Mouse (Mus musculus): ENCODE measurements around the gene Ahcy. TPM values are rescaled to one million over a fixed set of nuclear protein-coding genes. Genes with fewer than 3 reads are reported as not detected.
A peak's percentile ranks its signal among the peaks of the same experiment; 100 is the strongest.
"Not testable (repeated sequence)": the region's sequence is repeated elsewhere in the genome, so short reads cannot be mapped to it uniquely, and the experiment has no call there.

Ahcy gene
- total RNA-seq, 2 experiments from 2014 or later: 75.1 to 88.2 TPM

DNA sequence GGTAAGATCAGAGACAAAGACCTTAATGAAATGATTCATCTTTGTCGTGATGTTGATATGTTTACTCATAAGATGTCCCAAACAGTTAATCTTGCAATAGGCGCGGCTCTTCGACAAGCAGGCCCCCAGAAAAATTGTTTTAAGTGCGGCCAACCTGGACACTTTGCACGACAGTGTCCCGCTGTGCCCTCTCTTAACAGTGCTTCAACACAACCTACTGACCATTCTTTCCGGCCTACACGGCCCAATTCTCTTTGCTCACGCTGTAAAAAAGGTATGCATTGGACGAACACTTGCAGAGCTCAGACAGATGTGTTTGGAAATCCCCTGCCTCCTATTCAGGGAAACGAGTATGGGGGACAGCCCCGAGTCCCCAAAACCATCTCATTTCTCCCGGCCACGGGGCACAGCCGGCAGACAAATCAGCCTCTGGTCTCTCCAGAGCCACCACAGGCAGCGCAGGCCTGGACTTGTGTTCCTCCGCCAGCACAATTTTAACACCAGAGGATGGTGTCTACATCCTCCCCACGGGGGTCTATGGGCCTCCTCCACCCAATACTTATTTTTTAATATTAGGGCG, 54.0 kb downstream of the Ahcy start:
- not testable (repeated sequence) for DNase-seq (ENCODE audit: low spot score in 2 of 2)

DNA sequence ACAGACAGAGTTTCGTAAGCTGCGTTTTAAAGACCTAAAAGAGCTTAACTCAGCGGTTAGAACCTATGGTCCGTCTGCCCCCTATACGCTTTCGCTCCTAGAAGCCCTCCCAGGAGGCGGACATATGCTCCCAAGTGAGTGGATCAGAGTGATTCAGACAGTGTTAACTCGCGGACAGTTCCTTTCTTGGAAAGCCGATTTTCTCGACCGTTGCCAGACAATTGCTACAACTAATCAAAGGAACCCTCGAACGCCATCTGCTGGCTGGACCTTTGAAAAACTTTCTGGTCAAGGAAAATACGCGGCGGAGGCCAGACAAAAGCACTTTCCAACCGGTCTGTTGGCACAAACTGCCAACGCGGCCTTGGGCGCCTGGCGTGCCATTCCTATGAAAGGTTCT, 54.6 kb downstream of the Ahcy start:
- DNase-seq (ENCODE audit: low spot score in 2 of 2): peak; percentile 91 to 96

DNA sequence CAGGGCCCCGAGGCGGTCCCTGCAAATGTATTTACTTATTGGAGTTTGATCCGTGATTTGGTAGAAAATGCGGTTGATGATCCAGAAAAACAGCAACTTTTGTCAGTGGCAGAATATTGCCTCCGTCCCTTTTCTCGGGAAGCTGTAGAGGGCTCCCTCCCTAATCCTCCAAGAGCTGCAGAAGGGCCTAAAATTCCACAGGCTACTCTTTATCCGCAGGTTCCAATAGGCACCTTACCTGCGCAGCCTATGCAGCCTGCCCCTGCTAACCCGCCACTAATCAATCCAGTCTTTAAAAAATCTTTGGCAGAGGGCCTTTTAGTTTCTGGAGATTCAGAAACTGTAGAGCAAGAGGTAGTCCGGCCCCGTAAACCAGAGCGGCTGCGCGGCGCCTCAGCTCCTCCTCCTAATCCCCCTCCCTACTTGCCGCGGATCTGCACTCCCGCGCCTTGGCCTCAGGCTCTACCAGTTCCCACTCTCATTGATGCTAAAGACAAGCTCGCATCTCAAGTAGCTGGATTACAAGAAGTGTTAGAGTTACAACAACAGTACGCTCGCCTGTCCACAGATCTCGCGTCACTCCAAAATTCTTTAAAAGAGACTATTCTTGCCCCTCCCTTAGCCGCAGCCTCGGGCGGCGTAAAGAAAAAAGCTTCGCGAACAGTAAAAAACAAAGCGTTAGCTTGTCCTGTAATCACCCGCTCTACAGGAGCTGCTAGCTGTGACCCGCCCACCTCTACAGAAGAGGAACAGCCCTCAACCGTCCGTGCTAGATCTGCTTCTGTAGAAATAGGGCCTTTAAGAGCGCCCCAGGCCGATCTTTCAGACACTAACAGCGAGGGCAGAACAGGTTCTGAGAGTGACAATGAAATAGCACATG, 55.3 kb downstream of the Ahcy start:
- DNase-seq (ENCODE audit: low spot score in 2 of 2): peak; percentile 55 to 63

DNA sequence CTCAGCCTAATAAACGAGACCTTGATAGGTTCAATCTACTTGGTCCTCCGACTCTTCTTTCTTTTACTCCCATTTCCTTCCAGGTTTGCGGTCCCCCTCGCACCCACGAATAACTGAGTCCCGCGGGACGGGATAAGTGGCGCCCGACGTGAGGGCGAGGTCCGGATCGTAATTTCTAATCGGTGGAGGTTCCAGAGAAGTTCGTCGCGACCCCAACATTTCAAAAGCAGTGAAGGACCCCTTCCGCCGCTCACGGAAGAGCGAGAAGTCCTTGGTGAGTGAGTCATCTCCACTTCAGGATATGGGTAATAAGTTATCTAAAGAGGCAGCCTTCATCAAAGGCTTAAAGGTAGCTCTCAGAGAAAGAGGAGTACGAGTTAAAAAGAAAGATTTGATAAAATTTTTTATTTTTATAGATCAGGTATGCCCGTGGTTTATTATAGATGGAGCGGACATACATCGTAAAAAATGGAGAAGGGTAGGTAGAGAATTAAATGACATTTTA, 56.0 kb downstream of the Ahcy start, which contains the start of gene Gm14226:
TSS of gene Gm14226 (plus strand) at position 16 of the 505 bp plus-strand sequence.
- peak in 1 of 2 experiments; percentile 7 for DNase-seq (ENCODE audit: low spot score in 2 of 2)

DNA sequence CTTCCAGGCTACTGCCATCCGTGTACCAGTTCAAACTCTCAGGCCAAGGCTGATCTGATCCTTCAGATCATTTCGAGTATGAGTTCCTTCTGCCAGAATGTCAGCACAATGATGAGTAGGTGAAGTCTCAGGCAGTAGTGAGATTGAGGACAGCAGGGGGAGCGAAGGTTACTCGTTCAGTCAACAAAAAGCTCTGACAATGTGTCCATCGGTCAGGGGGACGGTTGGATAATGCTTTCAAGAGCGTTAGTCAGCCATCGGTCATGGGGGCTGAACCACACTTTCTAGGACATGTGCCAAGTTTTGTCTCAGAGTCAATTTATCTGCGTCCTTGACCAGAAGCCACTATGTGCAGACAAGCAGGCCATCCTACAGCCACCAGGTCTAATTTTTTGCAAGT, 57.5 kb downstream of the Ahcy start:
- not testable (repeated sequence) for DNase-seq (ENCODE audit: low spot score in 2 of 2)

DNA sequence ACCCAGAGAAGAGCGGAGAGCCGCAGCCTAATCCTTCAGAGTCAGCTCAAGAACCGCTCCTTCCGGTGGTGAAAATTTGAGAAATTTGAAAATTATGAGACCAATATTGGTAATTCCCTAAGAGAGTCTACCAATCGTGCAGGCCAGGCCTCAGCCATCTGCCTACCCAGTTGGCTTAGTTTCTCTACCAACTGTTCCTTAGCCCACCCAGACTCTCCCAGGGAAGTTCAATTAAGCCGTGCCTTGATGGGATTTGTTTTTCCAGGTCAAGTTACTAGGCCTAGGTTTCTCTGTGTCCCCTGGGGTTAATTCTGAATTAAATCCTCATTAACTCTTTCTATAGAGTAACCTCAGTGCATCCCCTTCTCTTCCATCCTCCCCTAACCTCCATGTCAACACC, 61.3 kb downstream of the Ahcy start:
- DNase-seq (ENCODE audit: low spot score in 2 of 2): no peak

GRCm38 (mm10) chr2:155011086-155011656, 63.1 kb downstream of the Ahcy start:
- no peak for DNase-seq (ENCODE audit: low spot score in 2 of 2)

Other genes starting within 250 kb of the Ahcy start
- 100 to 1,000 TPM; 133 to 138 TPM for gene Eif2s2, start 181.6 kb downstream of the Ahcy start, total RNA-seq (2021)
- gene Gm14226, start 56.2 kb downstream of the Ahcy start, total RNA-seq (2021): 10 to 100 TPM; 65.4 to 96.0 TPM
- 10 to 100 TPM; 51.8 to 52.8 TPM for gene Itch, start 59.0 kb upstream of the Ahcy start, total RNA-seq (2021)
- 100 to 1,000 TPM; 275 to 283 TPM for gene Dynlrb1, start 162.0 kb upstream of the Ahcy start, total RNA-seq (2021)
- 100 to 1,000 TPM; 364 to 392 TPM for gene Map1lc3a, start 201.8 kb upstream of the Ahcy start, total RNA-seq (2021)